Mouse (Mus musculus): ENCODE results near the gene Ralgps2.

DNA sequence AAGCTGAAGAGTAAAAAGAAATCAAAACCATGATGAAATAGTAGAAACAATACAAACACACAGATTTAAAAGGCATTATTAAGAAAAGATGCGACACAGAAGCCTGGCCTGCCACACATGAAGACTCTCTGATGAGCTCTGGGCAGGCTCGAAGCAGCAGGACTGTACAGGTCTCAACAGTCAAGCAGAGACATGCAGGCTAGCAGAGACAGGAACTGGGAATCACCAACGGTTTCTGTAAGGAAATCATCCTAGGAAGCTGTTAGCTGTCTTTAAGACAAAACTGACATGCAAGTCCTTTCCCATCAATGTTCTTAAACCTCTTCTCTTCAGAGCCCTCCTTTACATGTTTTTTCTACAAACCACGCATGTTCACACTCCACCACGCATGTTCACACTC, 24.5 kb downstream of the Ralgps2 start:
- TF ChIP-seq CTCF (IDR thresholded peaks at IDR 0.05; ENCODE audit: control insufficient read depth, insufficient read depth, insufficient replicate concordance, low read depth, low read length) (no peak), POLR2A (IDR thresholded peaks at IDR 0.05; ENCODE audit: control insufficient read depth, low read depth, low read length) (no peak)
